Mouse (Mus musculus) spleen, postnatal 10 days (tissue): ENCODE results near the gene Olfr424.

Source experiments
- DNase-seq, 2 experiments: peaks; one replicate each; pipeline ENCODE4 v3.0.0; 2021 to 2022; ENCODE audit warnings: low spot score in 2 of 2

Olfr424 gene

DNA sequence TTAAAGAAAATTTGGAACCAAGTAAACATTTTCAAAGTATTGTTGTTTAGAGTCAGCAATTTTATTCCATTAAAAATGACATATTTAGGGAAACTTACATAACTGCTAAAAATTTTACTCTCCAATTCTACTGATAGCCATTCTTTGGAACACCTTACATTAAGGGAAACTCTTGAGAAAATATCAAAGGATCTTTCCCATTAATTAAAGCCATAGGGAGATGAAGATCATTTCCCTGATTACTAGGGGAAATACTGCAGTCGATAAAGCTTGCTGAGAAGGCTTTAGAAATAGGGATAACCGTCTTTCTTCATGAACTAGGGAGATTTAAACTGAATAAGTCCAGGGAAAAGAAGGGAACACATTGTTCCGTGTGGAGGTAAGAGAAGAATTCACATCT is at the start of gene Olfr424:
Gene Olfr424, plus strand, starts transcription at position 301 of the 400 bp plus-strand sequence.
- no peak for DNase-seq

DNA sequence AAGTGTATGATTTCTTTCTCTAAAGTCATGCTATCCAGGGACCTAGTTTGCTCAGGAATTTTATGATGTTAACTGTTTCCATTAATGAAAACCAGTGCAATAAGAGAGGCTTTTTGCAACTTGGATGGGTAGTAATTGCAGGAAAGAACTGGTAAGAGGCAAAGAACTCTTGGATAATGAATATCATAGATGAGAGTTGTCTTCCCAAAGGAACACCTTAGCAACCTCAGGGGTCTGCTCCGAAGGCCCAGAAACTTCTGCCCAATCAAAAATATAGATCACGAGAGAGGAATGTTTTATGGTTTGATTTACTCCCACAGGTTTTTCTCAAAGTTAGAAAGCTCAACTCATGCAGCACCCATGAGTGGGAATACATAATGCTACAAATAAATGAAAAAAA is 47.3 kb upstream of the Olfr424 start, which contains the start of gene Olfr429:
Gene Olfr429, plus strand, starts transcription at position 301 of the 400 bp plus-strand sequence.
- no peak for DNase-seq

DNA sequence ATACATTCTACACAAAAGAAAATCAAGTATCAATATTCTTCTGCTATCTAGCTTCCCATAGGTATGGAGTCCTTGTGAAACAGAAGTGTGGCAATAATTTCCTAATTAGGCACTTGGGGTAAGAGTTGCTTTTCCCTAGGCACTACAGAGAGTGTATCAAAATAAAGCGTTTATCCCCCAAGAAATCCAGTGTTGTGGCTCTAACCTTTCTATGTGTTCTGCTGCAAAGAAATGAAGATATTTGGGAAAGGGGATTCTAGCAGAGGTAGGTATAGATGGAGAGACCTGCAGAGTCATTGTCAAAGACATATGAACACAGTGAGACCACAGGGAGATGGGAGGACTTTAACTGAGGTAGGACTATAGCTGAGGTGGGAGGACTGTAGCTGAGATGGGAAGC is 34.7 kb upstream of the Olfr424 start, which contains the start of gene Olfr427:
Gene Olfr427, plus strand, starts transcription at position 301 of the 400 bp plus-strand sequence.
- DNase-seq = no peak

DNA sequence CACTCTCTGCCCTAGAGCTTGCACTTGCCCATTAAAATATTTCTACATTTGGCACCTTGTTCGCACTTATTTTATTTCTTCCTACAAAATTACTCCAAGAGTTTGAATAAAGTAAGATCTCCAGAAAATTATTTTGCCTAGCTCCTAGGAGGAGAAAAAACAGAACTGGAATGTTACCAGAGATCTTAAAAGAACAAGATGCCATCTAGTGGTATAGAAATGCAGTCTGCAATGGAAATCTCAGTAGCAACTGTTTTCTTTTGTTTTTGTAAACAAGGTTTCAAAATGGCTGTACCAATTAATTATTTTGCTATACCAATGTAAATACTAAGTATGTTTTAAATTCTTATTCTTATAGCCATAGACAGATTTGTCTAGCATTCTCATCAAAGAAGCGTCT is 27.6 kb upstream of the Olfr424 start:
- DNase-seq = no peak

- DNase-seq = no peak
Observed at GRCm38 (mm10) chr1:174121062-174121461, 10.3 kb upstream of the Olfr424 start, which contains the start of gene Olfr231. Olfr231 (minus strand) TSS chr1:174121162.

GRCm38 (mm10) chr1:174131999-174132398 is 682 bp downstream of the Olfr424 start:
- DNase-seq = no peak

DNA sequence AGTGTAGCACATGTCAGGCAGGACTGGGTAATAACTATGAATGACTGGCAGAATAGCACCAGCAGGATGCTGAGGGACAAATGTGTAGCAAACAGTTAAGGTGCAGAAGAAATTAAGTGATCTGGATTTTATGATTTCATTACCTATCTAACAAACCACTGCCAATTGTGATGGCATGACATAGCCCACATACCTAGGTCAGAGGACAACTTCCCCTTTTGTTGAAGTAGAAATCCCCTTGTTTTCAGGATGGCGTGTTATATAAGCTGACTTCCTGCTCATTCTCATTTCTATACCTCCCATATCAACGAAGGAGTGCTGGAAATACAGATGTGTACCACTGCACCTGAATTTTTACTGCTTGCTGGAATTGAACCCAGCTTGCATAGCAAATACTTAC is 10.1 kb downstream of the Olfr424 start:
- no peak for DNase-seq

- no peak for DNase-seq
Observed at GRCm38 (mm10) chr1:174146696-174147095, 15.4 kb downstream of the Olfr424 start.

DNA sequence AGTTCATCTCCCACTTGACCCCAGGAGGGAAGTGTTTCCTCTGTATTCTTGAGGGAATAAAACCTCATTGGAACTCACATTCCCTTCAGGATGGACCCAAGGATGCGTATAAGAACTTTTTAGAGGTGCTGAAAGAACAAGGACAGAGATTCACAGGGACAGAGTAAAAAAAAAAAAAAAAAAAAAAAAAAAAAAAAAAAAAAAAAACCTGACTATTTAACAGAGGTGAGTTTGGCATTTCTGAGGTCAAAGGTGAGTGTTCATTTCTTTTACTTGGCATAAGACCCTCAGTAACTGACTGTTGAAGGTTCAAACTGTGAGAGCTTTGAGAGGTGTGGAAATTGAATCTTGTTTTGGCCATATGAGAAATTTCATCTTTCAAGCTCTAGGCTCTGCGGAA is 18.0 kb downstream of the Olfr424 start:
- no peak for DNase-seq

GRCm38 (mm10) chr1:174155333-174155732 is 24.0 kb downstream of the Olfr424 start, which contains the start of gene Olfr420:
Olfr420 (plus strand) TSS chr1:174155633.
- DNase-seq = no peak

GRCm38 (mm10) chr1:174157622-174158021 is 26.3 kb downstream of the Olfr424 start:
- DNase-seq = no peak

GRCm38 (mm10) chr1:174158512-174158911 is 27.2 kb downstream of the Olfr424 start:
- DNase-seq = no peak

DNA sequence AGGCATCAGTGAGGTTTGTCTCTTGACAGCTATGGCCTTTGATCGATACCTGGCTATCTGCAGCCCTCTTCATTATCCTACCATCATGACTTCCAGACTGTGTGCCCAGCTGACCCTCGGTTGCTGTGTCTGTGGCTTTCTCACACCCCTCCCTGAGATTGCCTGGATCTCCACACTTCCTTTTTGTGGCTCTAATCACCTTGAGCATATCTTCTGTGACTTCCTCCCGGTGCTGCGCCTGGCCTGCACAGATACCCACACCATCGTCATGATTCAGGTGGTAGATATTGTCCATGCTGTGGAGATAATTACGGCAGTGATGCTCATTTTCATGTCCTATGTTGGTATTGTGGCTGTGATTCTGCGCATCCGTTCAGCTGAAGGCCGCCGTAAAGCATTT is 27.8 kb downstream of the Olfr424 start:
- DNase-seq = no peak

DNA sequence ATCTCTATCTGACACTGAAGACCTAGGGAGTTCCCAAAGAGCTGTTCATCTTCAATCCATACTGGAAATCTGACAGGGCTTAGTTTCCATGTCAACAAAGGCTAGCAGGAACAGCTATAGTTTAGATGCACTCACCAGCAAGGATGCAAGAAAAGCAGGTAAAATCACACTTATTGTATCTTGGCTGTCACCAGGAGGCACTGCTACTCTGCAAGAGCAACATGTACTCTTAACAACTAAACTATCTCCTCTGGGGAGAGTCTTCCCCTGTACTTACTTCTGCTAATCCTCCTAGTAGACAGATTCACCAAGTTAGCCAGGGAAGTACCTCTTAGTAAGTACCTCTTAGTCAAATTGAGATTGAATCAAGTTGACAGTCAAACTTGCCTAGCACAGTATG is 37.7 kb downstream of the Olfr424 start:
- DNase-seq = peak in 1 of 2 experiments; percentile 63

- DNase-seq = no peak
Observed at GRCm38 (mm10) chr1:174170706-174171501, 39.6 kb downstream of the Olfr424 start.

- peak; percentile 58 to 85 for DNase-seq
Observed at GRCm38 (mm10) chr1:174171537-174171936, 40.2 kb downstream of the Olfr424 start.

DNA sequence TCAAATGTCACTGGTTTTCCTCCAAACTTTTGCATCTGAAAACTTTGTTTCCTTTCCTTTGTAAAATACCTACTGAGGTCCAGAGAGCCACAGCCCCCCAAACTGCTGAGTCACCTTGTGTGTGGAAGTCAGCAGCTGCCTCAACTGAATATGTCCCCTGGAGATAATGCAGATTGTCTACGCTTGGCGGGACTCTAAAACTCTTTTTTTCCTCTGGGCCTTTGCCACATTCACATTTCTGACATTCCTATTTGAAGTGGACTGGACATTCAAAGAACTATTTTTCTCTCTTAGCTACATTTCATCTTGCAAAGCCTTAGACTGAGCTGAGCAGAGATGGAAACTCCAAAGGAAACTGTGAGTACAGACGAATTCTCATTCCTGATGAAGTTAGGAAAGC is 41.3 kb downstream of the Olfr424 start, which contains the start of gene Spta1:
Gene Spta1, plus strand, starts transcription at position 172 of the 400 bp plus-strand sequence.
- peak; percentile 48 to 72 for DNase-seq
